Comparison of ENCODE assay signal across 11 mouse cellular contexts in the genomic region with DNA sequence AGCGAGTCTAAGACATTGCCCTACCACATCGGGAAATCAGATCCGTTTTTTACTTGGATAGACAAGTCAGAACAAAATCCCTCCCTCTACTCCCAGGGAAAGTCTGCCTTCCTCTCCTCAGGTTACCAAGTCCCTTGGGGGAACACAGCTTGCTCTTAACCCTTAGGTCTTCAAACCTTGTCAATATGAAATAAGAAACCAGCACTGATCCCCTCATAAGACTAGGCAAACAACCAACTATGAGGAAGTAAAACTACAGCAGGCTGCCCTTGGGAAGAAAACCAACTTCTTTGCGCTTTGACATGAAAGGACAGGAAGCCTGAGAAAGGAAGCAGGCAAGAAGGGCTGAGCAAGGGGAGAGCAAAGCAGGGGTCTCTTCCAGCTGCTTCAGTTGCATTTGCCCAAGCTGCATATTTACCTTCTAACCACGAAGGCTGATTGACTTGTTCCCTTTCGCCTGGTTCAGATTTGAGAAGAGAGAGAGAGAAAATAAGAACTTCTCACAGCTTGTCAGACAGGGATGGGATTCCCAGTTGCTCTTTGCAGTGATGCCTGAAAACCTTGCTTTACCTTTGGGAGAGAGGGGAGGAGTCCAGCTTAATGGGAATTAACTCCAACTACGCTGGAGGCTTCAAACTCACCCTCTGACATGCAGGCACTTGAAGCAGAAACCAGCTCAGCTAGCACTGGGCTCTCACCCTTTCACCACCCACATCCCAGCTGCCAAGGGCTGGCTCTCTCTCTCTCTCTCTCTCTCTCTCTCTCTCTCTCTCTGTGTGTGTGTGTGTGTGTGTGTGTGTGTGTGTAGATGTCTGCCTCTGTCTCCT. TPM values are rescaled to one million over a fixed set of nuclear protein-coding genes. Genes with fewer than 3 reads are reported as not detected.
A peak's percentile ranks its signal among the peaks of the same experiment; 100 is the strongest.
DNase-seq lines count a peak whose midpoint lies in the region; ATAC-seq lines count a peak whose summit lies in the region.
"Had no signal": no experiment of that assay in that cellular context is flagged by ENCODE, and none has a peak within 500 bp of the region (broad histone marks: within the 10 kb centered on the region; RNA-seq: fewer than 3 reads in every experiment).

TSS of gene Lhfpl1 (minus strand) at position 713 of the 827 bp plus-strand sequence.

- peak within 1 kb of the TSS; percentile 22; the same call in 1 of the 2 replicates for H3K27ac ChIP-seq in heart, embryonic 10.5 days
- H3K27ac ChIP-seq in midbrain, embryonic 10.5 days (replicated peaks), result no peak within 1 kb of the TSS
- H3K27ac ChIP-seq in midbrain, embryonic 13.5 days, result no peak within 1 kb of the TSS
- peak within 1 kb of the TSS; percentile 77 for H3K27ac ChIP-seq in limb, embryonic 12.5 days
- no peak within 1 kb of the TSS for H3K27ac ChIP-seq in hindbrain, embryonic 14.5 days
- H3K27ac ChIP-seq: macrophage had no signal

- H3K4me1 ChIP-seq in heart, embryonic 10.5 days, result no peaks in the 10 kb centered on the region
- no peaks in the 10 kb centered on the region for H3K4me1 ChIP-seq in midbrain, embryonic 10.5 days
- no peaks in the 10 kb centered on the region for H3K4me1 ChIP-seq in midbrain, embryonic 13.5 days (replicated peaks)
- 0 out of 2 replicates have a peak, but pooled peaks cover 4% of the 10 kb centered on the region for H3K4me1 ChIP-seq in limb, embryonic 12.5 days (replicated peaks)
- H3K4me1 ChIP-seq in hindbrain, embryonic 14.5 days (replicated peaks; ENCODE audit: control insufficient read depth, insufficient read depth, low read length), result no peaks in the 10 kb centered on the region

- no peaks in the 10 kb centered on the region for H3K27me3 ChIP-seq in heart, embryonic 10.5 days (ENCODE audit: insufficient read depth, poor library complexity, severe bottlenecking)
- peaks cover 37% of the 10 kb centered on the region; the same call in 1 of the 2 replicates for H3K27me3 ChIP-seq in midbrain, embryonic 10.5 days (ENCODE audit: low read depth, poor library complexity, severe bottlenecking)
- no peaks in the 10 kb centered on the region for H3K27me3 ChIP-seq in midbrain, embryonic 13.5 days
- H3K27me3 ChIP-seq in limb, embryonic 12.5 days, result no peaks in the 10 kb centered on the region; the same call in 1 of the 2 replicates
- H3K27me3 ChIP-seq in hindbrain, embryonic 14.5 days (ENCODE audit: control insufficient read depth, insufficient read depth, low read length), result no peaks in the 10 kb centered on the region

- H3K36me3 ChIP-seq in heart, embryonic 10.5 days, result no peaks in the 10 kb centered on the region
- H3K36me3 ChIP-seq in midbrain, embryonic 10.5 days, result no peaks in the 10 kb centered on the region
- no peaks in the 10 kb centered on the region for H3K36me3 ChIP-seq in midbrain, embryonic 13.5 days
- no peaks in the 10 kb centered on the region for H3K36me3 ChIP-seq in limb, embryonic 12.5 days
- H3K36me3 ChIP-seq in hindbrain, embryonic 14.5 days (replicated peaks; ENCODE audit: control insufficient read depth, insufficient read depth), result no peaks in the 10 kb centered on the region

- DNase-seq in heart, embryonic 10.5 days (ENCODE audit: low spot score), result no peak
- DNase-seq in heart, postnatal 36 days, result no peak
- peak; percentile 10 for DNase-seq in midbrain, embryonic 10.5 days (ENCODE audit: low spot score)
- peak; percentile 9 to 19 for DNase-seq in thymus, postnatal 36 days
- no peak for DNase-seq in hindbrain, embryonic 14.5 days (ENCODE audit: low spot score)
- no peak for DNase-seq in testis, postnatal 10 days (ENCODE audit: low spot score)

- peak within 1 kb of the TSS; percentile 38 for H3K4me3 ChIP-seq in heart, embryonic 10.5 days
- no peak within 1 kb of the TSS for H3K4me3 ChIP-seq in midbrain, embryonic 10.5 days
- H3K4me3 ChIP-seq in midbrain, embryonic 13.5 days (replicated peaks), result no peak within 1 kb of the TSS
- peak within 1 kb of the TSS; percentile 1; the same call in 1 of the 2 replicates for H3K4me3 ChIP-seq in limb, embryonic 12.5 days (replicated peaks)
- no peak within 1 kb of the TSS for H3K4me3 ChIP-seq in hindbrain, embryonic 14.5 days (replicated peaks; ENCODE audit: low read length)

- H3K9me3 ChIP-seq in heart, embryonic 10.5 days, result no peaks in the 10 kb centered on the region
- no peaks in the 10 kb centered on the region for H3K9me3 ChIP-seq in midbrain, embryonic 10.5 days (replicated peaks)
- H3K9me3 ChIP-seq in midbrain, embryonic 13.5 days, result no peaks in the 10 kb centered on the region
- no peaks in the 10 kb centered on the region for H3K9me3 ChIP-seq in limb, embryonic 12.5 days
- no peaks in the 10 kb centered on the region for H3K9me3 ChIP-seq in hindbrain, embryonic 14.5 days (ENCODE audit: control insufficient read depth, low read length)

- H3K9ac ChIP-seq in midbrain, embryonic 13.5 days (replicated peaks), result no peak within 1 kb of the TSS
- H3K9ac ChIP-seq in limb, embryonic 12.5 days (replicated peaks), result no peak within 1 kb of the TSS
- no peak within 1 kb of the TSS for H3K9ac ChIP-seq in hindbrain, embryonic 14.5 days

- no peak within 1 kb of the TSS for H3K4me2 ChIP-seq in midbrain, embryonic 13.5 days (replicated peaks)
- peak within 1 kb of the TSS; percentile 31 for H3K4me2 ChIP-seq in limb, embryonic 12.5 days
- no peak within 1 kb of the TSS for H3K4me2 ChIP-seq in hindbrain, embryonic 14.5 days (replicated peaks)

- intact Hi-C loops in heart, postnatal 36 days (cut with DNase I), result no loop called here

- WGBS in heart, embryonic 10.5 days, result 31% methylated on average over 7 of the region's 7 CpGs
- 38% methylated on average over 7 of the region's 7 CpGs for WGBS in midbrain, embryonic 10.5 days
- WGBS in midbrain, embryonic 13.5 days, result 43% methylated on average over 7 of the region's 7 CpGs
- WGBS in limb, embryonic 12.5 days, result 30% methylated on average over 7 of the region's 7 CpGs
- 51% methylated on average over 7 of the region's 7 CpGs for WGBS in hindbrain, embryonic 14.5 days

- ATAC-seq in midbrain, embryonic 13.5 days, result no peak
- ATAC-seq in limb, embryonic 12.5 days (ENCODE audit: insufficient number of reproducible peaks, insufficient read depth, low FRiP score, low TSS enrichment, low read depth), result peak; percentile 83
- ATAC-seq in hindbrain, embryonic 14.5 days (ENCODE audit: low FRiP score), result no peak
- ATAC-seq: forebrain, embryonic 16.5 days had no signal

RNA-seq across cellular contexts. Expression of gene Lhfpl1, which starts in this region (rescaled TPM):
- polyA plus RNA-seq in heart, embryonic 10.5 days (2016; fragmentation: Nextera tagmentation; extraction: Ambion mirVana), result 2.7 TPM in 2 replicates
- not detected for total RNA-seq in heart, postnatal 36 days (2021)
- polyA plus RNA-seq in midbrain, embryonic 10.5 days (2016; fragmentation: Nextera tagmentation; extraction: Ambion mirVana), result 0.24 and 0.48 TPM in 2 replicates
- 0.15 TPM in 1 of 2 replicates, not detected in the other for polyA plus RNA-seq in midbrain, embryonic 13.5 days (2015; fragmentation: Nextera tagmentation; extraction: Ambion mirVana)
- 3.7 and 4.2 TPM in 2 replicates for polyA plus RNA-seq in limb, embryonic 12.5 days (2016; fragmentation: Nextera tagmentation; extraction: Ambion mirVana)
- polyA plus RNA-seq in hindbrain, embryonic 14.5 days (2014; fragmentation: Nextera tagmentation; extraction: Ambion mirVana), result 0.37 TPM in 1 of 2 replicates, not detected in the other
- polyA plus RNA-seq: large intestine, adult 2 months; macrophage had no signal

Comparison
In these comparisons a context has a peak if more than half of its experiments do, and no peak if none do; other contexts are left out.
1. Peak in DNase-seq in midbrain, embryonic 10.5 days; RNA of the gene not detected or under 1 TPM.
2. DNase-seq: peak in thymus, postnatal 36 days (2 of 2); none in heart, embryonic 10.5 days (single experiment), heart, postnatal 36 days (0 of 2), hindbrain, embryonic 14.5 days (single experiment) and testis, postnatal 10 days (single experiment).
3. H3K27ac ChIP-seq: peak in heart, embryonic 10.5 days (single experiment) and limb, embryonic 12.5 days (single experiment); none in midbrain, embryonic 10.5 days (single experiment), midbrain, embryonic 13.5 days (single experiment) and hindbrain, embryonic 14.5 days (single experiment).
4. H3K4me3 ChIP-seq: peak in heart, embryonic 10.5 days (single experiment) and limb, embryonic 12.5 days (single experiment); none in midbrain, embryonic 10.5 days (single experiment), midbrain, embryonic 13.5 days (single experiment) and hindbrain, embryonic 14.5 days (single experiment).